Mouse (Mus musculus) liver, embryonic 15.5 days (tissue): Measurements from ENCODE around the gene Dscam. TPM values are rescaled to one million over a fixed set of nuclear protein-coding genes. Genes with fewer than 3 reads are reported as not detected.
A peak's percentile ranks its signal among the peaks of the same experiment; 100 is the strongest.

Experiments
- ATAC-seq: fragments of 200-750 bp; cut with Nextera tagmentation; 2 replicates; pipeline ENCODE4 v1.8.0; 2017; ENCODE audit warnings: moderate number of reproducible peaks, mild to moderate bottlenecking, moderate library complexity; ENCODE audit not compliant: insufficient read depth
- H3K27ac ChIP-seq: fragments of 300-500 bp; sonication (generic); replicated peaks from 2 replicates; pipeline ENCODE4 v1.5.1; 2015; ENCODE audit warnings: mild to moderate bottlenecking, inconsistent platforms
- H3K27me3 ChIP-seq: fragments of 300-500 bp; sonication (generic); 2 replicates; pipeline ENCODE4 v1.6.1; 2015; ENCODE audit warnings: mild to moderate bottlenecking, inconsistent platforms
- H3K36me3 ChIP-seq: fragments of 300-500 bp; sonication (generic); replicated peaks from 2 replicates; pipeline ENCODE4 v1.6.1; 2015; ENCODE audit warnings: moderate library complexity, mild to moderate bottlenecking, inconsistent platforms
- H3K4me1 ChIP-seq: fragments of 300-500 bp; sonication (generic); replicated peaks from 2 replicates; pipeline ENCODE4 v1.6.1; 2015; ENCODE audit warnings: inconsistent platforms
- H3K4me2 ChIP-seq: fragments of 300-500 bp; sonication (generic); 2 replicates; pipeline ENCODE4 v1.6.1; 2015; ENCODE audit warnings: moderate library complexity, mild to moderate bottlenecking, inconsistent platforms
- H3K4me3 ChIP-seq: fragments of 300-500 bp; sonication (generic); replicated peaks from 2 replicates; pipeline ENCODE4 v1.5.1; 2015; ENCODE audit warnings: mild to moderate bottlenecking, inconsistent platforms
- H3K9ac ChIP-seq: fragments of 300-500 bp; sonication (generic); 2 replicates; pipeline ENCODE4 v1.6.1; 2015; ENCODE audit warnings: moderate library complexity, mild to moderate bottlenecking, inconsistent platforms
- H3K9me3 ChIP-seq: fragments of 300-500 bp; sonication (generic); replicated peaks from 2 replicates; pipeline ENCODE4 v1.6.1; 2016; ENCODE audit warnings: inconsistent platforms
- WGBS: fragments of 180-500 bp; shearing (Covaris S2); methylation state at CpG from one replicate; pipeline ENCODE4 v1.1.7; 2015; ENCODE audit warnings: mixed read lengths; ENCODE audit not compliant: insufficient replicate concordance; 5-methylcytosine and 5-hydroxymethylcytosine counted together
- polyA plus RNA-seq: library from polyadenylated mRNA; unstranded; fragments of >200 nt; fragmentation: Nextera tagmentation; extraction: Ambion mirVana; gene quantifications from 2 replicates; pipeline ENCODE4 v1.2.1, GENCODE M21; 2015

Gene Dscam
- polyA plus RNA-seq, 1 experiment from 2014 or later = not detected

DNA sequence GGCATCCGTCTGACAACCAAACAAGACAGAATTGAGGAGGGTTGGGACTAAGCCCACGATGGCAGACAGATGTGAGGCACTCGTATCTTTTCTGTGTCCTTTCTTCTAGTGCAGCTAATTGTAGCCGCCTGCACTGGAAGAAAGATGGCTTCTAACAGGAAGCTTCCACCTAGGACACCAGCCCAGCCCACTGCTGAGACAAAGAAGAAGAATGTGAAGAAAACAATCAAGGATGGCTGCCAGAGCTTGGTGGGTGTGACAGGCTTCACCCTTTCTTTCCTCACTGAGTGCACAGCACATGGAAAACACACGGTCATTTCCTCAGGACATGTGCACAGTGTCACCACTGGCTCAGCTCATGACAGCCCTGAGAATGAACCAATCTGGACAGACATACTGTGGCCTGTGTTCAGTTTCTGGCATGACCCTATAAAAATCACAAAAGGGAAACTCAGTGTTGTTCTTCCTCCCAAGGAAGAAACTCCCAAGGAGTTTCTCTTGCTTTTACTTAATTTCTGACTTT, 411.4 kb downstream of the Dscam start:
- Histone ChIP-seq H3K4me2 (no peak overlapping the region), H3K27ac (no peak overlapping the region), H3K27me3 (no peaks in the 10 kb centered on the region), H3K4me1 (no peaks in the 10 kb centered on the region), H3K9me3 (no peaks in the 10 kb centered on the region), H3K36me3 (no peaks in the 10 kb centered on the region), H3K9ac (no peak overlapping the region), H3K4me3 (no peak overlapping the region)
- WGBS = 37% methylated on average over 5 of the region's 5 CpGs
- no peak for ATAC-seq

GRCm38 (mm10) chr16:96758381-96758780, 412.2 kb downstream of the Dscam start:
- Histone ChIP-seq H3K36me3 (no peaks in the 10 kb centered on the region), H3K27ac (no peak overlapping the region), H3K4me3 (no peak overlapping the region), H3K4me2 (no peak overlapping the region), H3K9ac (no peak overlapping the region), H3K4me1 (no peaks in the 10 kb centered on the region), H3K9me3 (no peaks in the 10 kb centered on the region), H3K27me3 (no peaks in the 10 kb centered on the region)
- 49% methylated on average over 3 of the region's 3 CpGs for WGBS
- ATAC-seq = no peak

- no peak for ATAC-seq
- Histone ChIP-seq H3K9ac (no peak overlapping the region), H3K36me3 (no peaks in the 10 kb centered on the region), H3K9me3 (no peaks in the 10 kb centered on the region), H3K4me2 (no peak overlapping the region), H3K27ac (no peak overlapping the region), H3K27me3 (no peaks in the 10 kb centered on the region), H3K4me1 (no peaks in the 10 kb centered on the region), H3K4me3 (no peak overlapping the region)
- WGBS = 7% methylated on average over 9 of the region's 9 CpGs
Observed at GRCm38 (mm10) chr16:96757588-96758313, 412.8 kb downstream of the Dscam start.

GRCm38 (mm10) chr16:96756994-96757393, 413.6 kb downstream of the Dscam start:
- H3K27ac ChIP-seq = no peak overlapping the region
- no peaks in the 10 kb centered on the region for H3K27me3 ChIP-seq
- ATAC-seq = no peak
- H3K9ac ChIP-seq = no peak overlapping the region
- no peaks in the 10 kb centered on the region for H3K36me3 ChIP-seq
- H3K4me2 ChIP-seq = no peak overlapping the region
- no peak overlapping the region for H3K4me3 ChIP-seq
- H3K4me1 ChIP-seq = no peaks in the 10 kb centered on the region
- WGBS = 25% methylated on average over 7 of the region's 7 CpGs
- H3K9me3 ChIP-seq = no peaks in the 10 kb centered on the region

DNA sequence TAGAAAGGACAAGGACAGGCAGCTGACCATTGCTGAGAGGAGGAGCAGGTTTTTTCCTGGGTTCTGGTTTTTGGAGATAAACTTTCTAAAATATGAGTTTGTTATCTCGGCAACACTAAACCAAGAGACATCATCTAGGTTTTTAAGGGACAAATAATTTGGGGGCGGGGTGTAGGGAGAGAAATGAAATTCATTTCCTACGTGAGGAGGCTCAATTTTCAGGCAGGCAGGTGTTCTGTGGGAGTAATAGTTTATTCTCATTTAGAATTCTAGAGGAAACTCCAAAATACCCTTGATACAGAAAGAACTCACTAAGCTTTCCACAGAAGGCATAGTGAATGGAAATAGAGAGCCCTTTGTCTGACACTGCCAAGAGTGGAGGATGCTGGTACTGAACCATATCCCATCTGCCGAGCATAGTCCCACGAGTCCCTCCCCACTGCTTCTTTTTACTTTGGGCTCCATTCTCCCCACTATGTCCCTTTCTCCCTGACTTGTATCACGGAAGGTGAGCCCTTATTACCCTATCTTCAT, 415.5 kb downstream of the Dscam start:
- Histone ChIP-seq H3K4me1 (no peaks in the 10 kb centered on the region), H3K36me3 (no peaks in the 10 kb centered on the region), H3K4me2 (no peak overlapping the region), H3K9me3 (no peaks in the 10 kb centered on the region), H3K9ac (no peak overlapping the region), H3K27ac (no peak overlapping the region), H3K4me3 (no peak overlapping the region), H3K27me3 (no peaks in the 10 kb centered on the region)
- WGBS = 53% methylated on average over 6 of the region's 6 CpGs
- no peak for ATAC-seq

DNA sequence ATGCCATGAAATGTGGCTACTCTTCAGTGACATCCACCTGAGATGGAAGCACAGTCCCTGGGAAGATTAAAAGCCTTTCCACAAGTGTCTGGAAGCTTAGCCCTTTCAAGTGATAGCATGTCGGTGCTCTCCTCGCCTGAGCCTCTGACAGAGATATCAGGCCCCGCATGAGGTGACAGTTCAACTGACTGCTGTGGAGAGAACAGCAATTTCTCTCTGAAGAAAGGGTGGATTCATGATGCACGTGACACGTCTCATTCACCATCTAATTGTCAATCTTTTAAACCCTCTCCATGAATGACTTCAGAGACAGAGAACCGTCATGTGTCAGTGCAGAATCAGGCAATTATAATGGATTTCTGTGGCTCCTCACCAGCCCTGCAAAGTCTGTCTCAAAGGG, 416.2 kb downstream of the Dscam start:
- Histone ChIP-seq H3K4me3 (no peak overlapping the region), H3K9me3 (no peaks in the 10 kb centered on the region), H3K36me3 (no peaks in the 10 kb centered on the region), H3K9ac (no peak overlapping the region), H3K4me2 (no peak overlapping the region), H3K4me1 (no peaks in the 10 kb centered on the region), H3K27ac (no peak overlapping the region), H3K27me3 (no peaks in the 10 kb centered on the region)
- 29% methylated on average over 6 of the region's 6 CpGs for WGBS
- no peak for ATAC-seq

- no peaks in the 10 kb centered on the region for H3K27me3 ChIP-seq
- H3K4me1 ChIP-seq = no peaks in the 10 kb centered on the region
- no peak overlapping the region for H3K4me2 ChIP-seq
- 17% methylated on average over 4 of the region's 4 CpGs for WGBS
- ATAC-seq = no peak
- H3K4me3 ChIP-seq = no peak overlapping the region
- H3K36me3 ChIP-seq = no peaks in the 10 kb centered on the region
- H3K9me3 ChIP-seq = no peaks in the 10 kb centered on the region
- H3K9ac ChIP-seq = no peak overlapping the region
- H3K27ac ChIP-seq = no peak overlapping the region
Observed at GRCm38 (mm10) chr16:96753781-96754173, 416.8 kb downstream of the Dscam start.

GRCm38 (mm10) chr16:96753164-96753780, 417.3 kb downstream of the Dscam start:
- H3K27ac ChIP-seq = no peak overlapping the region
- H3K4me3 ChIP-seq = no peak overlapping the region
- H3K27me3 ChIP-seq = no peaks in the 10 kb centered on the region
- no peaks in the 10 kb centered on the region for H3K36me3 ChIP-seq
- no peak overlapping the region for H3K4me2 ChIP-seq
- ATAC-seq = no peak
- H3K4me1 ChIP-seq = no peaks in the 10 kb centered on the region
- H3K9ac ChIP-seq = no peak overlapping the region
- 43% methylated on average over 2 of the region's 2 CpGs for WGBS
- no peaks in the 10 kb centered on the region for H3K9me3 ChIP-seq

DNA sequence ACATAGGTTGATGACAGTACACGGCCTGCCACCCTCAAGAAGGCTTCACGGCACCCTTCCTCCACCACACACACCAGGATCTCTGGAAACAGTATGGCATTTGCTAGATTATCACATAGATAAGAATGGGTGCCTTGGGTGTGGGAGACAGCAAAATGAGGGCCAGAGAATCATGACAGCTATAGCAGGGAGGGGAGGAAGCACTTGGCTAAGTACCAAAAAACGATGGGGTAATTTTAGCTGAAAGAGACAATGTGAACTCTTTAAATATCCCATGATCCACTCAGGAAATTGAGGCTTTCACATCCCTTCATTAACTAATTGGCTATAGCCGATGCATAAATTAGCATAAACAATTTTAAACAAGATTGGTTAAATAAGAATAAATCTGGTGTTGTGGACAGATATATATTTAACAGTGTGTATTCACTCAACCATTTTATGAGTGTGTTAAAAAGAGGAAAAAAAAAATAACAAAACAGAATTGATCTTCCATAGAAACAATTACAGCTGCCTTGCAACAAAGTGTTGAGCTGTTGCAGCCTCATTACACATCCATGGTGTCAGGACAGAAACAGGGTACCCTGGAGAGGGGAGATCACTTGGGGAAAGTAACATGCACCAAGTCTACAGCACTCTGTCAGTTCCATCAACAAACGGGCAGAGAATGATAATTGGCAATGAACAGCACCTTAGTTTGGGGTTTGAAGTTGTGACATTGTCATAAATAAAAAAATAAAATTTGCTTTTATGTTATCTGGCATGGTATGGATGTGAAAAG, 427.9 kb downstream of the Dscam start:
- 0 out of 2 replicates have a peak, but pooled peaks cover 6% of the 10 kb centered on the region for H3K4me1 ChIP-seq
- H3K36me3 ChIP-seq = no peaks in the 10 kb centered on the region
- H3K9ac ChIP-seq = no peak overlapping the region
- H3K27me3 ChIP-seq = no peaks in the 10 kb centered on the region
- H3K27ac ChIP-seq = no peak overlapping the region
- H3K9me3 ChIP-seq = no peaks in the 10 kb centered on the region
- no peak for ATAC-seq
- no peak overlapping the region for H3K4me3 ChIP-seq
- H3K4me2 ChIP-seq = no peak overlapping the region
- 47% methylated on average over 5 of the region's 5 CpGs for WGBS

DNA sequence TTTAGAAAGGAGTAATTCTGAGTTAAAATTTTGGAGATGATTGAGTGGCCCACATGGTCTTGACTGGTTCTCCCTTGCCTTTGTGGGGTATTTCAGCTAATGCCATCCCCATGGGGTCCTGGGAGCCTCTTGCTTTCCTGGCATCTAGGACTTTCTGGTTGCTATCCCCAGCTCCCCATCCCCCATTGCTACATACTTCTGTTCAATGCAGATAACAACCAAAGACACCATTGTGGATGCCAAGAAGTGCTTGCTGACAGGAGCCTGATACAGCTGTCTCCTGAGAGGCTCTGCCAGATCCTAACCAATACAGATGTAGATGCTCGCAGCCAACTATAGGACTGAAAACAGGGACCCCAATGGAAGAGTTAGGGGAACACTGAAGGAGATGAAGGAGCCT, 429.2 kb downstream of the Dscam start:
- WGBS = 24% methylated on average over 1 of the region's 1 CpGs
- Histone ChIP-seq H3K4me1 (0 out of 2 replicates have a peak, but pooled peaks cover 6% of the 10 kb centered on the region), H3K36me3 (no peaks in the 10 kb centered on the region), H3K27ac (no peak overlapping the region), H3K9ac (no peak overlapping the region), H3K27me3 (no peaks in the 10 kb centered on the region), H3K4me2 (no peak overlapping the region), H3K9me3 (no peaks in the 10 kb centered on the region), H3K4me3 (no peak overlapping the region)
- peak; percentile 73 for ATAC-seq
